Mouse (Mus musculus) forebrain, embryonic 11.5 days (tissue): ENCODE data around the gene Rai14. TPM values are rescaled to one million over a fixed set of nuclear protein-coding genes. Genes with fewer than 3 reads are reported as not detected.

ENCODE experiments used
- ATAC-seq: fragments of 200-750 bp; cut with Nextera tagmentation; replicated peaks from 2 replicates; pipeline ENCODE4 v1.8.0; 2017; ENCODE audit warnings: moderate TSS enrichment; ENCODE audit not compliant: low FRiP score
- DNase-seq: peaks from one replicate; pipeline ENCODE4 v3.0.0-alpha.2; 2017; ENCODE audit warnings: low spot score
- H3K27ac ChIP-seq: fragments of 300-500 bp; sonication (generic); 2 replicates; pipeline ENCODE4 v1.5.1; 2014; ENCODE audit warnings: low read depth, low read length
- H3K27me3 ChIP-seq: fragments of 300-500 bp; sonication (generic); 2 replicates; pipeline ENCODE4 v1.6.1; 2014; ENCODE audit warnings: mild to moderate bottlenecking, low read length, mixed read lengths; ENCODE audit not compliant: control insufficient read depth, insufficient read depth
- H3K36me3 ChIP-seq: fragments of 300-500 bp; sonication (generic); 2 replicates; pipeline ENCODE4 v1.6.1; 2014; ENCODE audit warnings: mild to moderate bottlenecking, low read length, moderate library complexity, mixed read lengths; ENCODE audit not compliant: control insufficient read depth, insufficient read depth
- H3K4me1 ChIP-seq: fragments of 300-500 bp; sonication (generic); replicated peaks from 2 replicates; pipeline ENCODE4 v1.6.1; 2014; ENCODE audit warnings: low read length, mixed read lengths; ENCODE audit not compliant: control insufficient read depth, insufficient read depth
- H3K4me2 ChIP-seq: fragments of 300-500 bp; sonication (generic); 2 replicates; pipeline ENCODE4 v1.6.1; 2014; ENCODE audit warnings: low read depth, mild to moderate bottlenecking, low read length, moderate library complexity, mixed read lengths; ENCODE audit not compliant: severe bottlenecking
- H3K4me3 ChIP-seq: fragments of 300-500 bp; sonication (generic); 2 replicates; pipeline ENCODE4 v1.5.1; 2014; ENCODE audit warnings: low read depth, low read length
- H3K9ac ChIP-seq: fragments of 300-500 bp; sonication (generic); 2 replicates; pipeline ENCODE4 v1.6.1; 2014; ENCODE audit warnings: low read length
- H3K9me3 ChIP-seq: fragments of 300-500 bp; sonication (generic); 2 replicates; pipeline ENCODE4 v1.6.1; 2016; ENCODE audit warnings: low read length, mixed read lengths; ENCODE audit not compliant: control insufficient read depth
- WGBS: fragments of 180-500 bp; shearing (Covaris S2); extraction: QIAGEN DNeasy Blood & Tissue Kit; methylation state at CpG from one replicate; pipeline ENCODE4 v1.1.7; 2014; 5-methylcytosine and 5-hydroxymethylcytosine counted together
- polyA plus RNA-seq: library from polyadenylated mRNA; unstranded; fragments of >200 nt; fragmentation: Nextera tagmentation; extraction: Ambion mirVana; gene quantifications from 2 replicates; pipeline ENCODE4 v1.2.1, GENCODE M21; 2014

Gene Rai14
- polyA plus RNA-seq, 1 experiment from 2014 or later: 61.5 TPM

- H3K9me3 ChIP-seq: no peaks in the 10 kb centered on the region; the same call in 1 of the 2 replicates
- no peaks in the 10 kb centered on the region for H3K27me3 ChIP-seq
- WGBS: 82% methylated on average over 7 of the region's 7 CpGs
- H3K36me3 ChIP-seq: no peaks in the 10 kb centered on the region
- H3K9ac ChIP-seq: no peak overlapping the region
- ATAC-seq (no peak), DNase-seq (no peak)
- 0 out of 2 replicates have a peak overlapping the region, but pooled peaks have one; percentile 18 for H3K27ac ChIP-seq
- no peak overlapping the region for H3K4me3 ChIP-seq
- H3K4me2 ChIP-seq: no peak overlapping the region
- H3K4me1 ChIP-seq: peaks cover 4% of the 10 kb centered on the region; the same call in 1 of the 2 replicates
Observed at GRCm38 (mm10) chr15:10599413-10599812, 115.0 kb downstream of the Rai14 start.

- WGBS: 71% methylated on average over 16 of the region's 16 CpGs
- Histone ChIP-seq H3K9ac (no peak overlapping the region), H3K4me3 (no peak overlapping the region), H3K4me1 (peaks cover 4% of the 10 kb centered on the region; the same call in 1 of the 2 replicates), H3K4me2 (no peak overlapping the region), H3K27me3 (no peaks in the 10 kb centered on the region), H3K36me3 (no peaks in the 10 kb centered on the region), H3K27ac (peak overlapping the region; percentile 25; the same call in 1 of the 2 replicates), H3K9me3 (no peaks in the 10 kb centered on the region)
- DNase-seq (no peak), ATAC-seq (no peak)
Observed at GRCm38 (mm10) chr15:10598259-10599225, 115.9 kb downstream of the Rai14 start.

GRCm38 (mm10) chr15:10596871-10597270 lies 117.6 kb downstream of the Rai14 start:
- H3K27ac ChIP-seq: no peak overlapping the region
- WGBS: 91% methylated on average over 9 of the region's 9 CpGs
- no peak overlapping the region for H3K4me2 ChIP-seq
- no peaks in the 10 kb centered on the region for H3K36me3 ChIP-seq
- no peaks in the 10 kb centered on the region for H3K9me3 ChIP-seq
- DNase-seq (no peak), ATAC-seq (no peak)
- no peak overlapping the region for H3K9ac ChIP-seq
- peaks cover 4% of the 10 kb centered on the region; the same call in 1 of the 2 replicates for H3K4me1 ChIP-seq
- H3K27me3 ChIP-seq: no peaks in the 10 kb centered on the region
- H3K4me3 ChIP-seq: no peak overlapping the region

GRCm38 (mm10) chr15:10595408-10595807 lies 119.0 kb downstream of the Rai14 start:
- DNase-seq (no peak), ATAC-seq (no peak)
- Histone ChIP-seq H3K4me1 (peaks cover 4% of the 10 kb centered on the region; the same call in 1 of the 2 replicates), H3K36me3 (no peaks in the 10 kb centered on the region), H3K27ac (no peak overlapping the region), H3K4me2 (no peak overlapping the region), H3K4me3 (no peak overlapping the region), H3K9me3 (no peaks in the 10 kb centered on the region), H3K27me3 (no peaks in the 10 kb centered on the region), H3K9ac (no peak overlapping the region)
- WGBS: 77% methylated on average over 6 of the region's 6 CpGs

GRCm38 (mm10) chr15:10594910-10595309 lies 119.5 kb downstream of the Rai14 start:
- DNase-seq (no peak), ATAC-seq (no peak)
- peaks cover 4% of the 10 kb centered on the region; the same call in 1 of the 2 replicates for H3K4me1 ChIP-seq
- 86% methylated on average over 10 of the region's 10 CpGs for WGBS
- no peaks in the 10 kb centered on the region for H3K27me3 ChIP-seq
- H3K36me3 ChIP-seq: no peaks in the 10 kb centered on the region
- H3K4me2 ChIP-seq: no peak overlapping the region
- H3K9me3 ChIP-seq: no peaks in the 10 kb centered on the region
- no peak overlapping the region for H3K4me3 ChIP-seq
- no peak overlapping the region for H3K27ac ChIP-seq
- no peak overlapping the region for H3K9ac ChIP-seq

GRCm38 (mm10) chr15:10593094-10593493 lies 121.3 kb downstream of the Rai14 start:
- Histone ChIP-seq H3K9me3 (no peaks in the 10 kb centered on the region), H3K27me3 (no peaks in the 10 kb centered on the region), H3K27ac (no peak overlapping the region), H3K4me3 (no peak overlapping the region), H3K9ac (no peak overlapping the region), H3K4me2 (no peak overlapping the region), H3K36me3 (no peaks in the 10 kb centered on the region; the same call in 1 of the 2 replicates), H3K4me1 (no peaks in the 10 kb centered on the region)
- ATAC-seq (no peak), DNase-seq (no peak)
- WGBS: 95% methylated on average over 6 of the region's 6 CpGs

- no peak overlapping the region for H3K9ac ChIP-seq
- no peak overlapping the region for H3K4me2 ChIP-seq
- H3K36me3 ChIP-seq: no peaks in the 10 kb centered on the region; the same call in 1 of the 2 replicates
- H3K4me1 ChIP-seq: no peaks in the 10 kb centered on the region
- WGBS: 80% methylated on average over 2 of the region's 2 CpGs
- H3K27me3 ChIP-seq: no peaks in the 10 kb centered on the region
- no peak overlapping the region for H3K4me3 ChIP-seq
- ATAC-seq: no peak
- no peak for DNase-seq
- H3K27ac ChIP-seq: no peak overlapping the region
- H3K9me3 ChIP-seq: no peaks in the 10 kb centered on the region
Observed at GRCm38 (mm10) chr15:10586565-10586964, 127.9 kb downstream of the Rai14 start.

DNA sequence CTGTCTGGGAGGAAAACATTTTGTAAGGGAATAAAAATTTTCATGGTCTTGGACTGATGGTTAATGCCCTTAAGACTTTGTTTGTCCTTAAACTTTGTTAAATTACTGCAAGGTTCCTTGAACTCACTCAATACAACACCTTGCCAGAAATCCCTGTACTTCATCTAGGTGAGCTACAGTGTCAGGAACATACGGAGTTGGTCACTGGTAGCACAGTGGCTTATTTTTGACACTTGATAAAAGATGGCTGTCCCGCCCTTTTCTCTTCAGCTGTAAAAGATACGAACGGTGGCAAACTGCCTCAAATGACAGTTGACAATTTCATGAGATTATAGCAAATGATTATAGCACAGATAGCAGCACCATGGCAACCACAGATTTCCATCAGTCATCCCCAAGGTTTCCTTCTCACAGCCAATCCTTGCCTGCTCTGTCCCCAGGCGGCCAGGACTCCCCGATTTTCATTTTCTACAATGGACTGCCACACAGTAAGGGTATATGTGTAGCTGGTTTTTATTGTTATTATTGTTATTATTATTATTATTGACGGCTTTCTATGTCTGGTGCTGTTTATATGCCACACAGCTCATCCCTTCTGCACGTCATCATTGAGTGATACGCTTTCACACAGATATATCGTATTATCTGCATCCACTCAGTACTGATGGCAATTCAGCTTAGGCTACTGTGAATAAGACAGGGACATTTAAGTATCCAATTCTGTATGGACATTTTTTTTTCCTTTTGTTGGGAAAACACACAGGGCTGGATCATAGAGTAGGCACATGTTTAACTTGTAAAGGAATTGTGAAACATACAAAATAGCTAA lies 129.9 kb downstream of the Rai14 start:
- 86% methylated on average over 10 of the region's 10 CpGs for WGBS
- no peak overlapping the region for H3K4me2 ChIP-seq
- ATAC-seq (no peak), DNase-seq (no peak)
- H3K27me3 ChIP-seq: no peaks in the 10 kb centered on the region
- no peak overlapping the region for H3K9ac ChIP-seq
- no peaks in the 10 kb centered on the region; the same call in 1 of the 2 replicates for H3K36me3 ChIP-seq
- H3K9me3 ChIP-seq: no peaks in the 10 kb centered on the region
- H3K4me1 ChIP-seq: no peaks in the 10 kb centered on the region
- no peak overlapping the region for H3K4me3 ChIP-seq
- no peak overlapping the region for H3K27ac ChIP-seq
